Mouse (Mus musculus): ENCODE measurements at regions not wholly inside any gene's neighbourhood (a gene's known extent, or its start where the extent isn't known, plus 50 kb on each side); places are given as distances from the start of the nearest gene placed in this dataset. TPM values are rescaled to one million over a fixed set of nuclear protein-coding genes. Genes with fewer than 3 reads are reported as not detected.

DNA sequence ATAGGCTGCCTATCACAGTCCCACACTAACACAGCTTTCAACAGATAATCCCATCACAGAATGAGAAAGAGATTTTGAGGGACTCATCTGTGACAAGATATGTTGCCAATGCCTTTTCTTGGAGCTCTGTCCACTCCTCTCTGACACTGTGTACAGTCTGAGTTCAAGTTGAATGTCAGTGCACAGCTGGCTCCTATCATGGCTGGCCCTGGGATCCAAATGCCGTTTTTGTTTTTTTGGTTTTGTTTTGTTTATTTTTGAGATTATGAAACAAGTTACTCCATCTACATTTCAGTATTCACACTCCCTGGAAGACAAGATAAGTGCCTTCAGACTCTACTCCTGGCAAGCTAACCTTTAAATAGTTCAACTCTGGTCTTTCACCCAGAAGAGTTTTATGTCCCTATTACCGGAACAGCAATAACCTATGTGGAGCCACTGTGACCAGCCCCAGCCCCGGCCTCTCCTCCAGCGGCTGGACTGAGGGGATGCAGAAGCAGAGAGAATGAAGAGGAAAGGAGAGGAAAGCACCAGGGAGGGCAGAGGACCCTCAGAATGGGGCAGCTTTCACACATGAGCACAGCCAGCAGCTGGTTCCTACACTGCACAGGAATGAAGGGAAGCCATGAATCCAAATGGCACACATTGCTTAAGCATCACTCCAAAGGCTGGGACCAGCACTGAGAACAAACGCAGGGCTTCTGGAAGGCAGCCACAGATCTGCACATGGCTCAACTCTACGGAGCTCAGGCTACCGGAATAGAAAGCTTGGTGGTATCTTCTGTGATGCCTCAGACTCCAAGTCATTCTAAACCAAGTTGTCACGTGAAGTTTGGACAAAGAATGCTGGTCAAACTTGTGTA, 99.9 kb upstream of the Nsun2 start:
- Histone ChIP-seq H3K27me3 (ENCODE audit: control insufficient read depth, insufficient read depth, low read length) (no peaks in the 10 kb centered on the region), H3K4me1 (ENCODE audit: control insufficient read depth, insufficient read depth, low read length) (peaks cover 7% of the 10 kb centered on the region; the same call in 1 of the 2 replicates), H3K27ac (replicated peaks; ENCODE audit: low read depth, low read length) (no peak overlapping the region), H3K4me3 (replicated peaks; ENCODE audit: low read depth, low read length) (no peak overlapping the region), H3K9me3 (ENCODE audit: control insufficient read depth, low read length) (no peaks in the 10 kb centered on the region), H3K4me2 (ENCODE audit: low read length) (no peak overlapping the region), H3K36me3 (ENCODE audit: control insufficient read depth, insufficient read depth, low read length) (no peaks in the 10 kb centered on the region), H3K9ac (replicated peaks; ENCODE audit: low read length) (no peak overlapping the region)
- DNase-seq (no peak), ATAC-seq (ENCODE audit: low FRiP score, low TSS enrichment) (no peak)
- WGBS, result 89% methylated on average over 8 of the region's 8 CpGs

DNA sequence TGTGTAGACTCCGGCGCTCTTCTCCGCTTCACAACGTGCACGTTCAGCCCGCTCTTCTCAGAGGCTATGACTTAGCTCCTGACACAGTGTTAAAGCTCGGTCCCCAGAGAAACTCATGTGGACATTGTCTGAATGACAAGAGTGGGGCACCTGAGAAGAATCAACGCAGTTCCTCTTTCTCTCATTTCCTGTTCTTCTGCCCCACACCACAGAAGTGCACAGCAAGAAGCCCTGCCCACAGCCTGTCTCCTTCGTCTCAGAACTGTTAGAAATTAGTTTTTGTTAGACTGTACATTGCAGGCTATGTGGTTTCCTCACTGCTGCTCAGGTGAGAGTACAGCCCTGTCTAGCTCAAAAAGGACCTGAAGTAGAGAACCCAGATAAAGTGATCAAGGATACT, 94.1 kb upstream of the Nsun2 start:
- no peaks in the 10 kb centered on the region for H3K9me3 ChIP-seq (ENCODE audit: control insufficient read depth, low read length)
- no peak for DNase-seq
- no peak overlapping the region for H3K27ac ChIP-seq (replicated peaks; ENCODE audit: low read depth, low read length)
- H3K4me3 ChIP-seq (replicated peaks; ENCODE audit: low read depth, low read length), result no peak overlapping the region
- no peaks in the 10 kb centered on the region for H3K27me3 ChIP-seq (ENCODE audit: control insufficient read depth, insufficient read depth, low read length)
- H3K9ac ChIP-seq (replicated peaks; ENCODE audit: low read length), result no peak overlapping the region
- no peak for ATAC-seq (ENCODE audit: low FRiP score, low TSS enrichment)
- no peaks in the 10 kb centered on the region for H3K4me1 ChIP-seq (ENCODE audit: control insufficient read depth, insufficient read depth, low read length)
- WGBS, result 90% methylated on average over 9 of the region's 9 CpGs
- H3K36me3 ChIP-seq (ENCODE audit: control insufficient read depth, insufficient read depth, low read length), result no peaks in the 10 kb centered on the region
- no peak overlapping the region for H3K4me2 ChIP-seq (ENCODE audit: low read length)

DNA sequence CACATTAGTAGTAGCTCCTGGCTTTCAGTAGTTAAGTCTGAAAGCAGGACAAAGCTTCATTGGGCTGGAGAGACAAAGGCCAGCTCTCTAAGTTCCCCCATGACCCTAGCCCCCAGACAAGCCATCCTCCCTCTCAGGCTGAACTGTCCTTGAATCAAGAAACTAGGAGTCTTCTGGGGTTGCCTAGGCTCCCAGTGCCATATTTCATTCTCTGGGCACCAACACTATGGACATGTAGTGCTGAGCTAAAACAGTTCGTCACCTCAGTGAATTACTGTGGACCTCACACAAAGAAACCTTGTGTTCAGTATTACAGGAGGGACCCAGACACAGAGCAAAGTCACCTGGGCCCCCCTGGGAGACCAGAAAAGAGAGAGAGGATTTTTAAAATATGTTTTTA, 91.7 kb upstream of the Nsun2 start:
- H3K9me3 ChIP-seq (ENCODE audit: control insufficient read depth, low read length), result no peaks in the 10 kb centered on the region
- H3K36me3 ChIP-seq (ENCODE audit: control insufficient read depth, insufficient read depth, low read length), result no peaks in the 10 kb centered on the region
- no peak overlapping the region for H3K9ac ChIP-seq (replicated peaks; ENCODE audit: low read length)
- no peak overlapping the region for H3K4me2 ChIP-seq (ENCODE audit: low read length)
- no peak overlapping the region for H3K27ac ChIP-seq (replicated peaks; ENCODE audit: low read depth, low read length)
- no peaks in the 10 kb centered on the region for H3K27me3 ChIP-seq (ENCODE audit: control insufficient read depth, insufficient read depth, low read length)
- H3K4me1 ChIP-seq (ENCODE audit: control insufficient read depth, insufficient read depth, low read length), result no peaks in the 10 kb centered on the region
- DNase-seq (no peak), ATAC-seq (ENCODE audit: low FRiP score, low TSS enrichment) (no peak)
- WGBS, result 66% methylated on average over 1 of the region's 1 CpGs
- H3K4me3 ChIP-seq (replicated peaks; ENCODE audit: low read depth, low read length), result no peak overlapping the region

DNA sequence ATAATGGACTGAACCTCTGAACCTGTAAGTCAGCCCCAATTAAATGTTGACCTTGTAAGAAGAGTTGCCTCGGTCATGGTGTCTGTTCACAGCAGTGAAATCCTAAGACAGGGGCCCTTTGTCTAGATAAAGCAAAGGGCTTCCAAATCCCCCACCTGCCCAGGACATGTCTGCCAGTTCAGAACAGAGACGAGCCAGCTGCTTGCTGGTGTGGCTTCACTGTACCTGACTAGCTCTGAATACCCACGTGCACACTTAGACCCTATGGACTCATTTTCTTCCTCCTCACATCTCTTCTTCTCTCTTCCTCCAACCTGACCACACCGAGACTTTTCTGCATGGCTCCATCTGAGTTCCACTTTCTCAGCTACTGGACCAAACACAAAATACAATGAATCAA, 87.9 kb upstream of the Nsun2 start:
- Histone ChIP-seq H3K4me2 (ENCODE audit: low read length) (no peak overlapping the region), H3K4me3 (replicated peaks; ENCODE audit: low read depth, low read length) (no peak overlapping the region), H3K27ac (replicated peaks; ENCODE audit: low read depth, low read length) (no peak overlapping the region), H3K9ac (replicated peaks; ENCODE audit: low read length) (no peak overlapping the region), H3K27me3 (ENCODE audit: control insufficient read depth, insufficient read depth, low read length) (no peaks in the 10 kb centered on the region), H3K9me3 (ENCODE audit: control insufficient read depth, low read length) (no peaks in the 10 kb centered on the region), H3K36me3 (ENCODE audit: control insufficient read depth, insufficient read depth, low read length) (no peaks in the 10 kb centered on the region), H3K4me1 (ENCODE audit: control insufficient read depth, insufficient read depth, low read length) (no peaks in the 10 kb centered on the region)
- DNase-seq (no peak), ATAC-seq (ENCODE audit: low FRiP score, low TSS enrichment) (no peak)
- WGBS, result 75% methylated on average over 4 of the region's 4 CpGs

Small RNAs in the stretch of these regions (microRNA-seq; reads per million reads assigned to microRNA genes)
- not detected for gene Gm44375

Data from midbrain, embryonic 14.5 days (tissue).